12 mouse cellular contexts compared by ENCODE assay signal in genomic region chr10:24810639-24811038, GRCm38 (mm10). TPM values are rescaled to one million over a fixed set of nuclear protein-coding genes. Genes with fewer than 3 reads are reported as not detected.
A peak's percentile ranks its signal among the peaks of the same experiment; 100 is the strongest.
DNase-seq lines count a peak whose midpoint lies in the region; ATAC-seq and TF ChIP-seq lines count a peak whose summit lies in the region.
"Had no signal": no experiment of that assay in that cellular context is flagged by ENCODE, and none has a peak within 500 bp of the region (broad histone marks: within the 10 kb centered on the region; RNA-seq: fewer than 3 reads in every experiment).

No protein-coding gene starts in this region.

- no peaks in the 10 kb centered on the region for H3K79me2 ChIP-seq in heart, adult 2 months (replicated peaks; ENCODE audit: control insufficient read depth, insufficient read depth, low read length)

- intact Hi-C loops in heart, adult 2 months (cut with DNase I), result no loop called here

- no peak for TF ChIP-seq CTCF in layer of hippocampus, adult 2 months (conservative IDR thresholded peaks at IDR 0.05)
- TF ChIP-seq CTCF in heart, adult 2 months (IDR thresholded peaks at IDR 0.05), result no peak

- H3K27me3 ChIP-seq in heart, adult 2 months (ENCODE audit: control insufficient read depth, insufficient read depth, low read length), result no peaks in the 10 kb centered on the region
- no peaks in the 10 kb centered on the region for H3K27me3 ChIP-seq in splenic B cell, adult 2 months (ENCODE audit: control insufficient read depth, insufficient read depth, low read length, poor library complexity, severe bottlenecking)
- H3K27me3 ChIP-seq: hindbrain, embryonic 15.5 days had no signal

- H3K4me3 ChIP-seq in layer of hippocampus, adult 2 months, result peak overlapping the region; percentile 4; the same call in 1 of the 2 replicates
- H3K4me3 ChIP-seq in heart, adult 2 months, result peak overlapping the region; percentile 18; the same call in 1 of the 2 replicates
- H3K4me3 ChIP-seq: hindbrain, embryonic 15.5 days; myocyte had no signal

- H3K4me1 ChIP-seq in heart, adult 2 months (ENCODE audit: control insufficient read depth, insufficient read depth, low read length), result peaks cover 1% of the 10 kb centered on the region
- H3K4me1 ChIP-seq: hindbrain, embryonic 15.5 days had no signal

- DNase-seq in layer of hippocampus, adult 2 months (ENCODE audit: low spot score in 2 of 2), result no peak
- DNase-seq in layer of hippocampus, postnatal 25 days (ENCODE audit: extremely low spot score in 1 of 2, low spot score in 1 of 2), result no peak
- peak; percentile 25 to 37 for DNase-seq in heart, adult 2 months
- DNase-seq in kidney, adult 18-20 months, result peak; percentile 26
- DNase-seq in splenic B cell, adult 2 months (ENCODE audit: low read depth, low spot score), result peak; percentile 9
- DNase-seq in urinary bladder, postnatal 4 days (ENCODE audit: low spot score in 2 of 2), result no peak
- DNase-seq in frontal cortex, postnatal 25 days (ENCODE audit: low spot score in 2 of 2), result no peak
- DNase-seq: cerebellum, adult 2 months had no signal

- no peak for ATAC-seq in megakaryocyte progenitor cell, adult 5-6 weeks (replicated peaks; ENCODE audit: poor library complexity)
- ATAC-seq: forebrain, embryonic 14.5 days had no signal

- peak; percentile 56; the same call in 1 of the 2 replicates for TF ChIP-seq EP300 in heart, adult 2 months (IDR thresholded peaks at IDR 0.05; ENCODE audit: insufficient read depth, low read depth, low read length)

- no peaks in the 10 kb centered on the region for H3K36me3 ChIP-seq in heart, adult 2 months (ENCODE audit: control insufficient read depth, insufficient read depth, low read length)
- no peaks in the 10 kb centered on the region for H3K36me3 ChIP-seq in splenic B cell, adult 2 months (ENCODE audit: control insufficient read depth, insufficient read depth, low read length, poor library complexity, severe bottlenecking)
- H3K36me3 ChIP-seq: hindbrain, embryonic 15.5 days had no signal

- H3K9ac ChIP-seq in heart, adult 2 months (ENCODE audit: low read depth, low read length), result no peak overlapping the region
- H3K9ac ChIP-seq: hindbrain, embryonic 15.5 days had no signal

- WGBS in heart, adult 2 months, result 41% methylated on average over 10 of the region's 10 CpGs

- TF ChIP-seq POLR2A in heart, adult 2 months (IDR thresholded peaks at IDR 0.05; ENCODE audit: insufficient read depth, low read depth, low read length), result no peak

- no peak overlapping the region for H3K27ac ChIP-seq in layer of hippocampus, adult 2 months
- peak overlapping the region; percentile 83 for H3K27ac ChIP-seq in heart, adult 2 months
- H3K27ac ChIP-seq: hindbrain, embryonic 15.5 days had no signal

RNA-seq across cellular contexts. Expression of gene Enpp3, which starts 32.0 kb away (rescaled TPM):
- total RNA-seq in layer of hippocampus, adult 2 months (2021), result under 1 TPM; 0.33 to 0.56 TPM
- under 1 TPM; 0.17 to 0.23 TPM for total RNA-seq in layer of hippocampus, postnatal 25 days (2021)
- 1 to 10 TPM; 2.3 to 3.3 TPM for total RNA-seq in heart, adult 2 months (2021)
- polyA plus RNA-seq in heart, adult 2 months (2012; rRNA removed), result 2.4 and 5.9 TPM in 2 replicates
- 0.22 and 0.54 TPM in 2 replicates for total RNA-seq in megakaryocyte progenitor cell, adult 5-6 weeks (2015)
- 0.10 and 0.12 TPM in 2 replicates for total RNA-seq in megakaryocyte progenitor cell, adult 5-6 weeks (2017)

RNA-seq across cellular contexts. Expression of gene Med23, which starts 59.1 kb away (rescaled TPM):
- total RNA-seq in layer of hippocampus, adult 2 months (2021), result 10 to 100 TPM; 32.6 to 36.6 TPM
- 10 to 100 TPM; 31.9 to 42.9 TPM for total RNA-seq in layer of hippocampus, postnatal 25 days (2021)
- total RNA-seq in heart, adult 2 months (2021), result 10 to 100 TPM; 13.5 to 14.4 TPM
- polyA plus RNA-seq in heart, adult 2 months (2012; rRNA removed), result 10.6 and 15.4 TPM in 2 replicates
- total RNA-seq in megakaryocyte progenitor cell, adult 5-6 weeks (2015), result 20.5 and 25.2 TPM in 2 replicates
- 22.8 and 32.5 TPM in 2 replicates for total RNA-seq in megakaryocyte progenitor cell, adult 5-6 weeks (2017)

Comparison
In these comparisons a context has a peak if more than half of its experiments do, and no peak if none do; other contexts are left out.
1. DNase-seq: peak in heart, adult 2 months (2 of 2), kidney, adult 18-20 months (single experiment) and splenic B cell, adult 2 months (single experiment); none in layer of hippocampus, adult 2 months (0 of 2), layer of hippocampus, postnatal 25 days (0 of 2), urinary bladder, postnatal 4 days (0 of 2) and frontal cortex, postnatal 25 days (0 of 2).